Mouse (Mus musculus) layer of hippocampus, adult 9-10 months (tissue): ENCODE data around the gene Plekhf1.

Source experiments
- DNase-seq: peaks from one replicate; pipeline ENCODE4 v3.0.0; 2022; ENCODE audit warnings: low spot score

Gene Plekhf1

DNA sequence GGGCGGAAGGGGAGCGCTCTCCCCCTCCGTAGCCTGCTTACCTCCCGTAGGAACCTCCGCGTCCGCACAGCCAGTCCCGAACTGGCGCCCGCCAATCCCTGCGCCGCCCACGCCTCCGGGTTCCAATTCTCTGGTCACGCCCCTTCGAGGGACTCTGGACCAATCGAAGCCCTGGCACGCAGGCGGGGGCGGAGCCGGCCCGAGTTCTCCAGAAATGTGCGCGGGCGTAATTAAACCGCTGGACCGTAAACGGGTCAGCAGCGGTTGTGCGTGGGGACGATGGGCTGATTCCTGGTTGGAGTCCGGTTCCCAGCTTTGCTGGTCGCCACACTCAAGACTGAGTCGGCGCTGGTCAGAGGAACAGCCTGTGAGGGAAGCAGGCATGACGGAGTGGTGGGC is at the start of gene Plekhf1:
Gene Plekhf1, minus strand, starts transcription at position 117 of the 399 bp plus-strand sequence.
- peak; percentile 61 for DNase-seq

DNA sequence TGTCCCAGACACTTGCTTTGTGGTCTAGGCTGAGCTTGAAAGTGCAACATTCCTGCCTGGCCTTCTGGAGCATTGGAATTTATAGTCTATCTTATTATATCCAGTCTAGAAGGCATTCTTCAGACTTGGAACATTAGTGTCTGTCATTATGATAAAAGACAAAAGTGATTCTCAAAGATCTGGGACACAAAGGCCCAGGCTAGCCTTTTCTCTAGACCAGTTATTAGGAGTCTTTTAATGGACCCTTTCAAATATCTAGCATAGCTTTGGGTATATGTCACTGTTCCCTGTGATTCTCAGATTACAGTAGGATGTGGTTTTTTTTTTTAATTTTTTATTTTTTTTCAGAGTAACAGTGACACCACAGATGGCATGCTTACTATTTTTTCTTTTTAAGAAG is 44.7 kb upstream of the Plekhf1 start:
- no peak for DNase-seq

DNA sequence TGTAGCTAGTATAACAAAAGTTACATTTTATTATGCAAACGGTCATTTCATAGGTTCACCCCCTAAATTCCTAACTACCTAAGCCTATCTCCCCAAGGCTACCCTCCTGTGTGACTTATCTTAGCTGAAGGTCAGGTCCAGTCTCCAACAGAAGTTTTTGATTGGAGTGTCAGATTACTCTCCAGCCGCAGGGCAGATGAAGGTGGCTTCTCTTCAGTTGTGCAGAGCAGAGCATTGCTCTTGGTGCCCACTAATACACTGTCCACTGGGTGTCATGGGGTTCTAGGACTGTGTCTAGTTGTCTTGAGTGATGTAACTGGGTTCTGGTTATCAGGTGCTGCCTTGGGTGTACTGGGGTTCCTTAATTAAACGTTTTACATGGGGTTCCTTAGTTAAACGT is 44.0 kb upstream of the Plekhf1 start:
- DNase-seq = no peak

DNA sequence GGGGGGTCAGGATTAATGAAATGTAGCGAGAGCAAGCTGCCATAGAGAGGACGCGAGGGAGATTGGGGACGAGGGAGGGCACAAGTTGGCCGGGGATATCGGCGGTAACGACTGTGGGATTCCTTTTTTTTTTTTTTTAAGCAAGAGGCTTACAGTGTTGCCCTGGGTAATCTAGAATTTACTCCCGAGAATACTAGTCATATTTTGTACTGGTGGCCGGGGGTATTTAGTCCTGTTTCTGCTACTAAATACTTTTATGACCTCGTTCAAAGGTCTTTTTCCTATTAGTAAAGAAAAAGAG is 43.6 kb upstream of the Plekhf1 start:
- DNase-seq = no peak

DNA sequence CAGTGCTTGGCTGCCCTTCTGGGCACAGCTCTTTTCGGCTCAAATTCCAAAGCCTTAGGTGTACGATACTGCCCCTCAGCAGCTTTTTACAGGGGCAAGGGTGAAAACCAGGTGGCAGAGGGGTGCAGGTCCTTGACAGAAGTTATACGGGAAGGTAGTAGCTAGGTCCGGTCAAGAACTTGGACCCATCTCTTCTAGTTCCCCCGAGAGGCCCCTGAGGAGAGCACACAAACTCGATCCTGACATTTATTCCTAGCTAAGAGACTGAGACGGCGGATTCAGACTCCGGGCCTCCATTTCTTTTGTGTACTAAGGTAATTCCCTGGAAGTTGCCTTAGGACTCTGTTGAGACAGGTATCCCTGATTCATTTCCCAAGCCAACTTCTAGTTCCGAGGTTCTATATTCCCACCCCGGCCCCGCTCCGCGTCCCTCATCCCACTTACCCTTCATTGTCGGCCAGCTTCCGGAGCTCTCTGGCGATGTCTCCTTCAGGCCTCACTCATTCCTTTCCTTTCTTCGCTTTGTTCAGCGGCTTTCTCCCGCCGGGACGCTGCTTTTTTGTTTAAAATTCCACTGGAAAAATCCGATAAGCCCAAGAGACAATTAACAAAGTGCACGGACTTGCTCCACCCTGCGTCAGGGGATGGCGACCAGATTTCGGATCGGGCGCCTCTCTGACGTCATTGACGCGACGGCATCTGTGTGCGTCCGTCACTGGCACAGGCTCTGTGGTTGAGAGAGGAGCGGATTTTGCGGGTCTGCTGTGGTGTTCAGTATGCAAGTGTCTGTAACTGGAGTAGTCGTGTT is 43.1 kb upstream of the Plekhf1 start, which contains the start of gene Pop4:
Gene Pop4, minus strand, starts transcription at position 721 of the 808 bp plus-strand sequence.
- peak; percentile 85 for DNase-seq

DNA sequence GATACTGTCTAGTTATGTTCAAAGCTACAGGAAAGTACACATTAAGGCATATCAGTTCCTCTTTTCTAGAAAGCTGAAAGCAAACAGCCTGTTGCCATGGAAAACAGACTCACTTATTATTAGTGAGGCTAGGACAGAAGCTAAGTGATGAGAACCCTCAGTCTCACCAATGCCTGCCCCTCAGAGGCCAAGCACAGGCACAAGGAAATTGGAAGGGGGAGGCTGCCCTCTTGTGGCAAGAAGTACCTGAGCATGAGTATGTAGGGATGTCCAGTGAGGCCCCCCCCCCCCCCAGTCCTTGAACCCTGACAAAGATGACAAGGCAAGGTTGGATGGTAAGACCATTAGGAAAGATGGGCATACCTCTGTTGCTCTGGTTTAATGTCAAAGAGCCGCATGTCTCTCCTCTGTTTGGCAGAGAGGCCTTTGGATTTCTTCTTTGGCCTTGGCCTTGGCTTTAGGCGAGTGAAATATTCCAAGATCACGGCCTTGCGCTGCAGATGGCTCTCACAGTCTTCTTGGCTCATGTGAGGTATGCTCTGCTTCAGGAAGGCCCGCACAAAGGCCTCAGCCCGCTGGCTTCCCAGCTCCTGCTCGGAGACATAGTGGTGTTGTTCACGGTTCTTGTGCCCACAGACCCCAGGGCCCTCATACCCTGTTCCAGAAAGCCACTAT is 39.3 kb upstream of the Plekhf1 start:
- no peak for DNase-seq

DNA sequence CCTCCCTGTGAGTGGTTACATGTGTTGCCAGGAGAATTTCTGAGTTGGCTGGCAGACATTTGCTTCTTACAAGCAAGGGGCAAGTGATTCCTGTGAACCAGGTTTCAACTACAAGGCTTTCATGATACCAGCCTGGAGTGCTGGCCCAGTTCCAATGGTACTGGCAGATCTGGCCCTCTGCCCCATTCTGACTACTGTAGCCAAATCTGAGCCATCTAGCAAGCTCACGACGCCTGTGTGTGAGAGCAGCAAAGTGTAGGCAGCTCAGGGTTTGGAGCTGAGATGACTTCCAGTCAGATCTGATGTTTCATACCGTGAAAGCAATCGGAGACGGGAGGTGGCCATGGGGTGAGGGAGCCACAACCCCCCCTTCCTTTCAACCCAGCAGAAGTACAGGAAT is 34.6 kb upstream of the Plekhf1 start:
- no peak for DNase-seq

- no peak for DNase-seq
Observed at GRCm38 (mm10) chr7:38259631-38260030, 31.8 kb upstream of the Plekhf1 start.

GRCm38 (mm10) chr7:38253441-38253840 is 25.6 kb upstream of the Plekhf1 start:
- DNase-seq = no peak

GRCm38 (mm10) chr7:38251494-38252216 is 23.8 kb upstream of the Plekhf1 start:
- no peak for DNase-seq

- no peak for DNase-seq
Observed at GRCm38 (mm10) chr7:38242417-38242816, 14.6 kb upstream of the Plekhf1 start.

GRCm38 (mm10) chr7:38237140-38237539 is 9.3 kb upstream of the Plekhf1 start:
- DNase-seq = no peak

DNA sequence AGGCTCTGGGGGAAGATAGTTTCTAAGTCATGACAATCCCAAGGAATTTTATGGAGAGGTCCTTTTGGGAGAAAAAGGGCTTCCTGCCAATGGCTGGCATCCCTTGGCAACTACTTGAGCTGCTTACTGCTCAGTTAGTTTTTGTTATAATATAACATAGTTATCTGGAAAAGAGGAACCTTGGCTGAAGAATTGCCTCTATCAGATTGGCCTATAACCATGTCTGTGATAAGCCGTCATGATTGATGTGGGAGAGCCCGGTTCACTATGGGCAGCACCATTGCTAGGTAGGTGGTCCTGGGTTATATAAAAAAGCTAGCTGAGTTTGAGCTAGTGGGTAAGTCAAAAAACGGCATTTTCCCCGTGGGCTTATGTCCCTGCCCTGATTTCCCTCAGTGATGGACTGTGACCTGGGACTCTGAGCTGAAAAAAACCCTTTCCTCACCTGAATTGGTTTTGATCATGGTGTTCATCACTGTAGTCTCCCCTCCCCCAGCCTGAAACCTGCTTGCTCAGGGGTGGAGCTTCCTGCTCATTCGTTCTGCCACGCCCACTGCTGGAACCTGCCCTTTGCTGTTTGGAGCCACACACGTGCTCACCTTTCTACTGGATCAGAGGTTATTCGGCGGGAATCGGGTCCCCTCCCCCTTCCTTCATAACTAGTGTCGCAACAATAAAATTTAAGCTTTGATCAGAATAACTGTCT is 8.7 kb upstream of the Plekhf1 start:
- no peak for DNase-seq

- DNase-seq = no peak
Observed at GRCm38 (mm10) chr7:38230285-38230684, 2.5 kb upstream of the Plekhf1 start.

DNA sequence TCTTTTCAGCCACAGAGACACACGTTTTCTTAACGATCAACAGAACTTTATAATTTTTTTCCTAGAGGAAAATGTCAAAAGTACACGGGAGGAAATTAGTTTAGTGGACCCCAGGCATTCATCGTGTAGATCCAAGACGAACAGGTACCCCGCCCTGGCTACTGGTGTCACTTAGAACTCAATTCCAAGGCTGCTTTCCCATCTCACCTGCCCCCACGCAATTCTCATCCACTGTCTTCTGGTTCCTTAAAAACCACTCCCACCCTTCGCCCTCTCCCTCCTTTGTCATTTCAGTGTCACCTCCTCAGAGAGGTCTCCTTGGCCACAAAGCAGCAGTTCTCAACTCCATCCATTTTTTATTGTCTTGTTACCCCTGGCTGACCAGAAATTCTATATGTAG is 513 bp upstream of the Plekhf1 start:
- DNase-seq = no peak

- no peak for DNase-seq
Observed at GRCm38 (mm10) chr7:38227181-38227899, 476 bp downstream of the Plekhf1 start.

DNA sequence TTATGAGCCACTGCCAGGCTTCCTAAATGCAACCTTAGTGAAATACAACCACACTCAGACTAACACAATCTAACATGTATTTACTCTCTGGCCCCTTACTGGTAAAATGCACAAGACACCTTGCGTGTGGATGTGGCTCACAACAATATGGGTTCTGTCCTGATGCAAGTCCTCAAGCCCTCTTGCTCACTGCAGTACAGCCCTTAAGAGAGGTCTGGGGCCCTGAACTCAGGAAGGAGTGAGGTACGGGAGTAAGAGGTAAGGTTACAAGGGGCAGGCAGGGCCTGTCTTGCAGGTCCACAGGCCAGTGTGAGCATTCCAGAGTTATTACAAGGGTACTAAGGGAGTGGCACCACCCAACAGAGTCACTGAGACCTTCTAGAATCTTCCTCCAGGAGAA is 1.6 kb downstream of the Plekhf1 start:
- DNase-seq = no peak

- no peak for DNase-seq
Observed at GRCm38 (mm10) chr7:38224577-38225369, 3.0 kb downstream of the Plekhf1 start.

DNA sequence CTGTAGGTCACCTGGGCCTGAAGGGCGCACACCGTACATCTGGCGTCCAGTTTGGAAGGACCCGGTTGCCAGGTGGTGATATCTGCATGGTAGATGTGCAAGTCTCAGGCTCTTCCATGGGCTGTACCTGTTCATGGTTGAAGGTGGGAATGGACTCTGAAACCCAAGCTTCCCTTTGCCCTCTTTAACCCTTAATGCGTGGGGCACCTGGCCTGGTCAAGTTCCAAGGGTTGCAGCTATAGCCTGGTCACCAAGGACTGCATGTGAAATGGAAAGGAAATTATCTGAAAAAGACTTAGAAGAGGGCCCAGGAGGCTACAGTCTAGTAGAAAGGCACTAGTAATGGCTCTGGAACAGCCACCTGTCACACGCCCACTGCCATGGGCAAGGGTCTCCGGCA is 7.0 kb downstream of the Plekhf1 start:
- DNase-seq = no peak

GRCm38 (mm10) chr7:38219526-38219925 is 8.3 kb downstream of the Plekhf1 start:
- no peak for DNase-seq
